1 mouse cellular context compared by ENCODE assay signal in the genomic region with DNA sequence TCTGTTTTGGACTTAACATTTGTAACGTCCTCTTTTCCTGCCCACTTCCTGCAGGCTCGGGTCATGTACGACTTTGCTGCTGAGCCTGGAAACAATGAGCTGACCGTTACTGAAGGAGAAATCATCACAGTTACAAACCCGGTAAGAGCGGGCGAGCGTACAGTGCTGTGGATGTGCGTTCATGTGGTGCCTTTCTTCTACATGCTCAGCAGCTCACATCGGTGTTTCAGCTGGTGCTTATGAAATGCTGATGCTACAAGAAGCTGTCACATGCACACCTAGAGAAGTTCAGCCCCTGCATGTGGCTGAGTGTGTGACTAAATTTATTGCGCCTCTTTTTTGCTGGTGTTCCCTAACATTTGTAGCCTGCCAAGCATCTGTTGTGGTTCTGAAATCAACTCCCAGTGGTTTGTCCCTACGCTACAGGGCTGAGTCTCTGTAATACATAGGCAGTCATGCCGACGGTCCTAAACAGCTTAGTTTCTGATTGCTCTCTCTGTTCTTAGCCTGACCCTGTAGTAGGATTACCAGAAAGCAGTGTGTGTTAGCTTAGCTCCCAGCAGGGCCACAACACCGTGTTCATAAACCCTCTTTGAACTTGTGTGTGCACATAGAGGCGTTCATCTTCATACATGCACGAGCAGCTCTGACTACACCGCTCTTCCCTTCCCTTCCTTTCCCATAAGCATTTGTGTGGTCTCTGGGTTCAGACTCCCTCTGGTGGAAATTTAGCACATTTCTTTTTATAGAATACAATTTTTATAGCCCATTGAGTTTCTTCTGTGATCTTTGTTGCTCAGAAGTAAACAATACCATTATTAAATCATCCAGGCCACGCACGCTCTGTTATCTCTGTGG.
A peak's percentile ranks its signal among the peaks of the same experiment; 100 is the strongest.
TF ChIP-seq lines count a peak whose summit lies in the region.

No protein-coding gene starts in this region.

TF ChIP-seq in MEL, 35 proteins besides CTCF, POLR2A, EP300 and RAD21 (continued from another document):
- TF ChIP-seq USF2 (IDR thresholded peaks at IDR 0.05; ENCODE audit: borderline replicate concordance in 1 of 2, insufficient read depth in 1 of 2, low read depth in 1 of 2, low read length in 2 of 2), result no peak
- no peak for TF ChIP-seq ZKSCAN1 (IDR thresholded peaks at IDR 0.05; ENCODE audit: low read depth, low read length)
- TF ChIP-seq ETS1 (IDR thresholded peaks at IDR 0.05; ENCODE audit: low read depth, low read length), result no peak
- TF ChIP-seq NELFE (IDR thresholded peaks at IDR 0.05; ENCODE audit: low read depth, low read length), result no peak
- no peak for TF ChIP-seq MAZ (IDR thresholded peaks at IDR 0.05; ENCODE audit: low read depth, low read length)
- no peak for TF ChIP-seq CHD2 (IDR thresholded peaks at IDR 0.05; ENCODE audit: low read length)
- TF ChIP-seq MAX (IDR thresholded peaks at IDR 0.05; ENCODE audit: low read length), result no peak
- TF ChIP-seq E2F4 (IDR thresholded peaks at IDR 0.05; ENCODE audit: borderline replicate concordance, low read depth, low read length), result no peak
- 0 out of 2 replicates have a peak, but pooled peaks have one; percentile 13 for TF ChIP-seq BHLHE40 (IDR thresholded peaks at IDR 0.05; ENCODE audit: borderline replicate concordance, low read depth, low read length)
- no peak for TF ChIP-seq ELF1 (IDR thresholded peaks at IDR 0.05; ENCODE audit: low read depth, low read length)
- no peak for TF ChIP-seq TCF12 (IDR thresholded peaks at IDR 0.05; ENCODE audit: low read depth, low read length)
- TF ChIP-seq POLR2AphosphoS2 (IDR thresholded peaks at IDR 0.05; ENCODE audit: low read length), result no peak
- no peak for TF ChIP-seq ZNF384 (IDR thresholded peaks at IDR 0.05; ENCODE audit: low read depth, low read length)
- peak; percentile 33; the same call in 1 of the 2 replicates for TF ChIP-seq MYC (IDR thresholded peaks at IDR 0.05; ENCODE audit: low read depth, low read length)
- no peak for TF ChIP-seq POLR2AphosphoS5 (IDR thresholded peaks at IDR 0.05; ENCODE audit: borderline replicate concordance, low read depth, low read length)
- TF ChIP-seq UBTF (IDR thresholded peaks at IDR 0.05; ENCODE audit: borderline replicate concordance, insufficient read depth, low read depth, low read length), result no peak
TF ChIP-seq in MEL: peak in this region for 7.
